Mouse (Mus musculus) embryonic fibroblast, embryonic 13.5 days (primary cell): ENCODE results near the gene Nat14.

ENCODE experiments used
- CTCF ChIP-seq: IDR thresholded peaks from 2 replicates; pipeline ENCODE4 v1.5.1; 2011; ENCODE audit warnings: mild to moderate bottlenecking, control low read depth, low read length, moderate library complexity, borderline replicate concordance; ENCODE audit not compliant: insufficient read depth
- POLR2A ChIP-seq: IDR thresholded peaks from 2 replicates; pipeline ENCODE4 v1.6.1; 2011; ENCODE audit warnings: low read depth, mild to moderate bottlenecking, control low read depth, low read length, moderate library complexity

DNA sequence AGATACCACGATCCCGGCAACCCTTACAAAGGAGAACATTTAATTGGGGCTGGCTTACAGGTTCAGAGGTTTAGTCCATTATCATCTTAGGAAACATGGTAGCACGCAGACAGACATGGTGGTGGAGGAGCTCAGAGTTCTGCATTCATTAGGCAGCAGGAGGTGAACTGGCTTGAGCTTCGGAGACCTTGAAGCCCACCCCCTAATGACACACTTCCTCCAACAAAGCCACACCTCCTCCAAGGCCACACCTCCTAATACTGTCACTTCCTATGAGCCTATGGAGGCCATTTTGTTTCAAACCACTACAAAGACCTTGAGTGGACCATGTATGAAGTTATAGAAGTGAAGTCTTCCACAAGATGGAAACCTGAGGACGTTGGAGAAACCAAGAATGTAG, 9.6 kb upstream of the Nat14 start:
- TF ChIP-seq CTCF (no peak), POLR2A (no peak)
